Mouse (Mus musculus): Measurements from ENCODE around the gene Otx2. TPM values are rescaled to one million over a fixed set of nuclear protein-coding genes. Genes with fewer than 3 reads are reported as not detected.

Otx2 gene
- 5.5 and 5.7 TPM in 2 replicates for polyA plus RNA-seq (2014; fragmentation: Nextera tagmentation; extraction: Ambion mirVana)

- peak within 1 kb of the TSS; percentile 24 for H3K4me3 ChIP-seq (ENCODE audit: low read depth, low read length)
- H3K4me1 ChIP-seq (ENCODE audit: control insufficient read depth, insufficient read depth, low read length) = 0 out of 2 replicates have a peak, but pooled peaks cover 7% of the 10 kb centered on the region
- peaks cover 97% of the 10 kb centered on the region for H3K27me3 ChIP-seq (replicated peaks; ENCODE audit: control insufficient read depth, insufficient read depth, low read length)
- no peak for DNase-seq (ENCODE audit: low spot score)
- H3K36me3 ChIP-seq (ENCODE audit: control insufficient read depth, insufficient read depth, low read length) = no peaks in the 10 kb centered on the region
- H3K9me3 ChIP-seq (ENCODE audit: control insufficient read depth, low read length) = no peaks in the 10 kb centered on the region
- H3K9ac ChIP-seq (ENCODE audit: low read depth, low read length) = peak within 1 kb of the TSS; percentile 40; the same call in 1 of the 2 replicates
- ATAC-seq (ENCODE audit: low read depth) = no peak
- H3K27ac ChIP-seq (replicated peaks; ENCODE audit: low read depth, low read length) = no peak within 1 kb of the TSS
- H3K4me2 ChIP-seq (ENCODE audit: low read depth, low read length) = peak within 1 kb of the TSS; percentile 38
- WGBS = under 1% methylated on average over 25 of the region's 27 CpGs
Measured at GRCm38 (mm10) chr14:48673541-48673940, at the start of gene Otx2. TSS of gene Otx2 (minus strand) at chr14:48673819.

GRCm38 (mm10) chr14:48722763-48723162 lies 49.1 kb upstream of the Otx2 start:
- Histone ChIP-seq H3K4me2 (ENCODE audit: low read depth, low read length) (no peak overlapping the region), H3K36me3 (ENCODE audit: control insufficient read depth, insufficient read depth, low read length) (no peaks in the 10 kb centered on the region), H3K9me3 (ENCODE audit: control insufficient read depth, low read length) (no peaks in the 10 kb centered on the region), H3K27ac (replicated peaks; ENCODE audit: low read depth, low read length) (no peak overlapping the region), H3K4me3 (ENCODE audit: low read depth, low read length) (no peak overlapping the region), H3K27me3 (replicated peaks; ENCODE audit: control insufficient read depth, insufficient read depth, low read length) (no peaks in the 10 kb centered on the region), H3K4me1 (ENCODE audit: control insufficient read depth, insufficient read depth, low read length) (no peaks in the 10 kb centered on the region), H3K9ac (ENCODE audit: low read depth, low read length) (no peak overlapping the region)
- ATAC-seq (ENCODE audit: low read depth) = no peak
- DNase-seq (ENCODE audit: low spot score) = no peak
- 43% methylated on average over 4 of the region's 4 CpGs for WGBS

GRCm38 (mm10) chr14:48719296-48719695 lies 45.7 kb upstream of the Otx2 start:
- ATAC-seq (ENCODE audit: low read depth) (no peak), DNase-seq (ENCODE audit: low spot score) (no peak)
- no peaks in the 10 kb centered on the region for H3K27me3 ChIP-seq (replicated peaks; ENCODE audit: control insufficient read depth, insufficient read depth, low read length)
- H3K4me1 ChIP-seq (ENCODE audit: control insufficient read depth, insufficient read depth, low read length) = no peaks in the 10 kb centered on the region
- H3K36me3 ChIP-seq (ENCODE audit: control insufficient read depth, insufficient read depth, low read length) = no peaks in the 10 kb centered on the region
- no peak overlapping the region for H3K4me3 ChIP-seq (ENCODE audit: low read depth, low read length)
- H3K9me3 ChIP-seq (ENCODE audit: control insufficient read depth, low read length) = no peaks in the 10 kb centered on the region
- WGBS = 82% methylated on average over 3 of the region's 3 CpGs
- H3K4me2 ChIP-seq (ENCODE audit: low read depth, low read length) = no peak overlapping the region
- no peak overlapping the region for H3K9ac ChIP-seq (ENCODE audit: low read depth, low read length)
- no peak overlapping the region for H3K27ac ChIP-seq (replicated peaks; ENCODE audit: low read depth, low read length)

GRCm38 (mm10) chr14:48717632-48718279 lies 44.1 kb upstream of the Otx2 start:
- DNase-seq (ENCODE audit: low spot score) = no peak
- Histone ChIP-seq H3K4me3 (ENCODE audit: low read depth, low read length) (no peak overlapping the region), H3K4me2 (ENCODE audit: low read depth, low read length) (no peak overlapping the region), H3K9me3 (ENCODE audit: control insufficient read depth, low read length) (no peaks in the 10 kb centered on the region), H3K9ac (ENCODE audit: low read depth, low read length) (no peak overlapping the region), H3K27ac (replicated peaks; ENCODE audit: low read depth, low read length) (no peak overlapping the region), H3K36me3 (ENCODE audit: control insufficient read depth, insufficient read depth, low read length) (no peaks in the 10 kb centered on the region), H3K27me3 (replicated peaks; ENCODE audit: control insufficient read depth, insufficient read depth, low read length) (no peaks in the 10 kb centered on the region), H3K4me1 (ENCODE audit: control insufficient read depth, insufficient read depth, low read length) (no peaks in the 10 kb centered on the region)
- no peak for ATAC-seq (ENCODE audit: low read depth)
- 72% methylated on average over 8 of the region's 8 CpGs for WGBS

GRCm38 (mm10) chr14:48716456-48716855 lies 42.8 kb upstream of the Otx2 start:
- no peak for DNase-seq (ENCODE audit: low spot score)
- H3K9ac ChIP-seq (ENCODE audit: low read depth, low read length) = no peak overlapping the region
- H3K27ac ChIP-seq (replicated peaks; ENCODE audit: low read depth, low read length) = no peak overlapping the region
- no peak overlapping the region for H3K4me3 ChIP-seq (ENCODE audit: low read depth, low read length)
- H3K27me3 ChIP-seq (replicated peaks; ENCODE audit: control insufficient read depth, insufficient read depth, low read length) = no peaks in the 10 kb centered on the region
- no peaks in the 10 kb centered on the region for H3K36me3 ChIP-seq (ENCODE audit: control insufficient read depth, insufficient read depth, low read length)
- ATAC-seq (ENCODE audit: low read depth) = no peak
- no peaks in the 10 kb centered on the region for H3K9me3 ChIP-seq (ENCODE audit: control insufficient read depth, low read length)
- H3K4me1 ChIP-seq (ENCODE audit: control insufficient read depth, insufficient read depth, low read length) = no peaks in the 10 kb centered on the region
- 88% methylated on average over 4 of the region's 4 CpGs for WGBS
- no peak overlapping the region for H3K4me2 ChIP-seq (ENCODE audit: low read depth, low read length)

GRCm38 (mm10) chr14:48710871-48711370 lies 37.3 kb upstream of the Otx2 start:
- no peak overlapping the region for H3K9ac ChIP-seq (ENCODE audit: low read depth, low read length)
- no peaks in the 10 kb centered on the region for H3K9me3 ChIP-seq (ENCODE audit: control insufficient read depth, low read length)
- DNase-seq (ENCODE audit: low spot score) (no peak), ATAC-seq (ENCODE audit: low read depth) (no peak)
- 78% methylated on average over 13 of the region's 13 CpGs for WGBS
- no peaks in the 10 kb centered on the region for H3K36me3 ChIP-seq (ENCODE audit: control insufficient read depth, insufficient read depth, low read length)
- no peaks in the 10 kb centered on the region for H3K4me1 ChIP-seq (ENCODE audit: control insufficient read depth, insufficient read depth, low read length)
- H3K4me3 ChIP-seq (ENCODE audit: low read depth, low read length) = no peak overlapping the region
- no peak overlapping the region for H3K27ac ChIP-seq (replicated peaks; ENCODE audit: low read depth, low read length)
- no peak overlapping the region for H3K4me2 ChIP-seq (ENCODE audit: low read depth, low read length)
- H3K27me3 ChIP-seq (replicated peaks; ENCODE audit: control insufficient read depth, insufficient read depth, low read length) = peaks cover 33% of the 10 kb centered on the region

GRCm38 (mm10) chr14:48710062-48710870 lies 36.6 kb upstream of the Otx2 start:
- Histone ChIP-seq H3K4me3 (ENCODE audit: low read depth, low read length) (peak overlapping the region; percentile 29), H3K4me2 (ENCODE audit: low read depth, low read length) (peak overlapping the region; percentile 57), H3K27ac (replicated peaks; ENCODE audit: low read depth, low read length) (no peak overlapping the region), H3K27me3 (replicated peaks; ENCODE audit: control insufficient read depth, insufficient read depth, low read length) (peaks cover 33% of the 10 kb centered on the region), H3K9ac (ENCODE audit: low read depth, low read length) (no peak overlapping the region), H3K4me1 (ENCODE audit: control insufficient read depth, insufficient read depth, low read length) (no peaks in the 10 kb centered on the region), H3K9me3 (ENCODE audit: control insufficient read depth, low read length) (no peaks in the 10 kb centered on the region), H3K36me3 (ENCODE audit: control insufficient read depth, insufficient read depth, low read length) (no peaks in the 10 kb centered on the region)
- 45% methylated on average over 11 of the region's 11 CpGs for WGBS
- no peak for DNase-seq (ENCODE audit: low spot score)
- no peak; the same call in 1 of the 2 replicates for ATAC-seq (ENCODE audit: low read depth)

GRCm38 (mm10) chr14:48709371-48710061 lies 35.9 kb upstream of the Otx2 start:
- peak; percentile 84; the same call in 1 of the 2 replicates for ATAC-seq (ENCODE audit: low read depth)
- Histone ChIP-seq H3K27ac (replicated peaks; ENCODE audit: low read depth, low read length) (no peak overlapping the region), H3K4me3 (ENCODE audit: low read depth, low read length) (peak overlapping the region; percentile 29), H3K36me3 (ENCODE audit: control insufficient read depth, insufficient read depth, low read length) (no peaks in the 10 kb centered on the region), H3K27me3 (replicated peaks; ENCODE audit: control insufficient read depth, insufficient read depth, low read length) (peaks cover 33% of the 10 kb centered on the region), H3K9me3 (ENCODE audit: control insufficient read depth, low read length) (no peaks in the 10 kb centered on the region), H3K9ac (ENCODE audit: low read depth, low read length) (no peak overlapping the region), H3K4me2 (ENCODE audit: low read depth, low read length) (peak overlapping the region; percentile 57), H3K4me1 (ENCODE audit: control insufficient read depth, insufficient read depth, low read length) (no peaks in the 10 kb centered on the region)
- WGBS = 2% methylated on average over 20 of the region's 20 CpGs
- DNase-seq (ENCODE audit: low spot score) = peak; percentile 74

All from embryonic facial prominence, embryonic 14.5 days (tissue).